Mouse (Mus musculus): ENCODE results near the gene Prps1l1. TPM values are rescaled to one million over a fixed set of nuclear protein-coding genes. Genes with fewer than 3 reads are reported as not detected.

Gene Prps1l1
- not detected in 2 replicates for polyA plus RNA-seq (2016; fragmentation: Nextera tagmentation; extraction: Ambion mirVana)

- H3K27ac ChIP-seq, result no peak within 1 kb of the TSS
- H3K9ac ChIP-seq, result no peak within 1 kb of the TSS
- H3K36me3 ChIP-seq (replicated peaks), result no peaks in the 10 kb centered on the region
- H3K9me3 ChIP-seq, result no peaks in the 10 kb centered on the region
- no peak for ATAC-seq (ENCODE audit: low FRiP score)
- H3K4me3 ChIP-seq (replicated peaks), result no peak within 1 kb of the TSS
- no peaks in the 10 kb centered on the region for H3K27me3 ChIP-seq
- 89% methylated on average over 4 of the region's 4 CpGs for WGBS
- no peaks in the 10 kb centered on the region for H3K4me1 ChIP-seq
- no peak within 1 kb of the TSS for H3K4me2 ChIP-seq
These were observed at the start of gene Prps1l1 for GRCm38 (mm10) chr12:34984461-34984860. Gene Prps1l1 (plus strand): TSS chr12:34984761.

- no peak overlapping the region for H3K4me3 ChIP-seq (replicated peaks)
- no peaks in the 10 kb centered on the region for H3K9me3 ChIP-seq
- H3K27me3 ChIP-seq, result no peaks in the 10 kb centered on the region
- H3K9ac ChIP-seq, result no peak overlapping the region
- WGBS, result 100% methylated on average over 1 of the region's 1 CpGs
- no peaks in the 10 kb centered on the region for H3K4me1 ChIP-seq
- no peak for ATAC-seq (ENCODE audit: low FRiP score)
- no peak overlapping the region for H3K27ac ChIP-seq
- no peaks in the 10 kb centered on the region for H3K36me3 ChIP-seq (replicated peaks)
- H3K4me2 ChIP-seq, result no peak overlapping the region
These were observed 46.6 kb upstream of the Prps1l1 start for GRCm38 (mm10) chr12:34937918-34938317.

GRCm38 (mm10) chr12:34949066-34949706 is 35.4 kb upstream of the Prps1l1 start:
- WGBS, result 88% methylated on average over 6 of the region's 6 CpGs
- no peak for ATAC-seq (ENCODE audit: low FRiP score)
- Histone ChIP-seq H3K27me3 (no peaks in the 10 kb centered on the region), H3K4me3 (replicated peaks) (no peak overlapping the region), H3K4me1 (no peaks in the 10 kb centered on the region), H3K9ac (no peak overlapping the region), H3K9me3 (no peaks in the 10 kb centered on the region), H3K4me2 (no peak overlapping the region), H3K27ac (no peak overlapping the region), H3K36me3 (replicated peaks) (no peaks in the 10 kb centered on the region)

DNA sequence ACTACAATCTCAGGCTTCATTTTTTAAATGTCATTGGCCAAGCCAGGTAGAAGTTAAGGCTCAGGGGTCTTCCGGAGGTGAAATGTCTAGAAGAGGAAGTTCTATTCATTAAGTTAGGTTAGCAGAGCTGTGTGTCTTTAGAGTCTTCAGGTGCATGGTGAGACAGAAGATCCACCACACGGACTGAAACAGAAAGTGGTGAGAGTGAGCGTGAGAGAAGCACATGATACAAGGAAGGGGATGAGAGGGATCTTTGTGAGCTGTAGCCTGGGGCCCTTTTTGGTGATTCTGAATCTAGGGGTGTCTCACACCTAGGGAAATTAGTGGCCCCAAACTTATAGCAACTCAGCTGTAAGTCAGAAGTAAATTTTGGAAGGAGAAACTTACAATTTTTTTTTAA is 8.6 kb upstream of the Prps1l1 start:
- Histone ChIP-seq H3K4me1 (no peaks in the 10 kb centered on the region), H3K4me2 (no peak overlapping the region), H3K27ac (no peak overlapping the region), H3K9me3 (no peaks in the 10 kb centered on the region), H3K27me3 (no peaks in the 10 kb centered on the region), H3K9ac (no peak overlapping the region), H3K4me3 (replicated peaks) (no peak overlapping the region), H3K36me3 (replicated peaks) (no peaks in the 10 kb centered on the region)
- ATAC-seq (ENCODE audit: low FRiP score), result no peak
- 96% methylated on average over 3 of the region's 3 CpGs for WGBS

DNA sequence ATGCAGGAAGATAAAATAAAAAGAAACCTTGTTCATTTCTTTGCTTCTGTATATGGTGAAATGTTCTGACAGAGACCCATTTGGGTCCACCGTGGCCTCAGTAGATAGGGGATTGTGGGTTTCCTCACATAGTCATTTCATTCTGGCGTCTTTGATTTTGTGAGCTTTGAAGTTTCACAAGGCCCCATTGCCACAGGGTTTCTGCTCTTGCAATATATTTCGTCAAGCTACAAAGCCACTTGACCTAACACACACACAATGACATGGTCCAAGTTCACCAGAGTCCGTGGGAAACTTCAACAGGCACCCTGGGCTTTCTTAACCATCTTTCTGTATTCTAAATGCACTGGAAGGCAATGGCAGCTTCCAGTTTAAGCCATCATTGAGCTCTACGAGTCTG is 1.3 kb downstream of the Prps1l1 start:
- no peaks in the 10 kb centered on the region for H3K27me3 ChIP-seq
- ATAC-seq (ENCODE audit: low FRiP score), result no peak
- 88% methylated on average over 5 of the region's 5 CpGs for WGBS

DNA sequence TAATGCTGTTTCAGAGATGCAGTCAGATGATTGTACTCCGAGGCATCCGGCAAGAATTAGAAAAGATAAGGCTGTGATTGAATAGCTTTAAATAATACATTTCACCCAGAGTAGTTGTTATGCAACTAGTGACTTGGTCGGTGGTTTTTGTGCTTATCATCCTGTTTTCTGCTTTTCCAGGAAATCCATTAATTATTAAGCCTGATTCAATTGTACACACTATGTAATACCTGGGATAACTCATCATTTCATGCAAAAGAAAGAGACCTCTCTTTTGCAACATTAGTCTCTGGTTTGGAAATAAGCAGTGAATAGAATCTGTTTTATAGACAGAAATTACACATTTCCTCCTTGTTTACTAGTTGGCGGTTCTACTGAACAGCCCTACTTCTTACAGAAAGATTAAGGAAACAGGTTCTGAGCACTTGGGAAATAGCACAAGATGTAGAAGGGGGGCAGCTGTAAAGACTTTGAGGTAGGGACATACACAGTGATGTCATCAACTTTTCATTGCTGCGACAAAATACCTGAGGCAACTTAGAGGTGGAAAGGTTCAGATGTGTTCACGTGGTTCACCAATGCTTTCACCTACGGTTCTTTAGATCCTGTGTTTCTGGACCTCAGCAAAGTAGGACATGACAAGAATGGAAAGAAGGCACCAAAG is 5.1 kb downstream of the Prps1l1 start:
- no peak for ATAC-seq (ENCODE audit: low FRiP score)

More for the DNA sequence above, 1.3 kb downstream of the Prps1l1 start:
- Histone ChIP-seq H3K9ac (no peak overlapping the region), H3K4me3 (replicated peaks) (no peak overlapping the region), H3K36me3 (replicated peaks) (no peaks in the 10 kb centered on the region), H3K4me1 (no peaks in the 10 kb centered on the region), H3K27ac (no peak overlapping the region), H3K9me3 (no peaks in the 10 kb centered on the region), H3K4me2 (no peak overlapping the region)

DNA sequence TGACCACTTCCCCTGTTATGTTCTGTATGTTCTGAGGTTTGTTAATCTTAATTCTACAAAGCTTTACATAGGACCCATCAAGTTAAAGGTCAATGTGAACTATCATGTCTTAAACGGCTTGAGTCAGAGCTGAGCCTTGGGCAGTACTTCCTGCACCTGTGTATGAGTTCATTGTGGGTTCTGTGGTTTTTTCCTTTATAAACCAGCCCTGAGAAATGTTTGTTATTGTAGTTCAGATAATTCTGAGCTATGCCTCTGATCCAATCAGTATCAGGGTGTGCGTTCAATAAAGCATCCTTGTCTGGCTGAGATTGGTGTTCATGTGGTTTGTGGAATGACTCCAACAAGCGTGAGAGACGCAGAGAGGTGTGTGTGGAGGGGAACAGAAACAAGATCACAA is 5.8 kb downstream of the Prps1l1 start:
- no peaks in the 10 kb centered on the region for H3K27me3 ChIP-seq
- ATAC-seq (ENCODE audit: low FRiP score), result no peak
- no peak overlapping the region for H3K4me3 ChIP-seq (replicated peaks)
- H3K27ac ChIP-seq, result no peak overlapping the region
- no peak overlapping the region for H3K4me2 ChIP-seq
- no peaks in the 10 kb centered on the region for H3K4me1 ChIP-seq
- H3K36me3 ChIP-seq (replicated peaks), result no peaks in the 10 kb centered on the region
- H3K9me3 ChIP-seq, result no peaks in the 10 kb centered on the region
- no peak overlapping the region for H3K9ac ChIP-seq
- WGBS, result 91% methylated on average over 4 of the region's 4 CpGs

More for the DNA sequence above, 5.1 kb downstream of the Prps1l1 start:
- Histone ChIP-seq H3K36me3 (replicated peaks) (no peaks in the 10 kb centered on the region), H3K27ac (no peak overlapping the region), H3K9ac (no peak overlapping the region), H3K27me3 (no peaks in the 10 kb centered on the region), H3K4me3 (replicated peaks) (no peak overlapping the region), H3K9me3 (no peaks in the 10 kb centered on the region), H3K4me2 (no peak overlapping the region), H3K4me1 (no peaks in the 10 kb centered on the region)
- WGBS, result 88% methylated on average over 7 of the region's 7 CpGs

GRCm38 (mm10) chr12:34991900-34992299 is 7.3 kb downstream of the Prps1l1 start:
- Histone ChIP-seq H3K27me3 (no peaks in the 10 kb centered on the region), H3K4me2 (no peak overlapping the region), H3K4me1 (no peaks in the 10 kb centered on the region), H3K9me3 (no peaks in the 10 kb centered on the region), H3K9ac (no peak overlapping the region), H3K27ac (no peak overlapping the region), H3K4me3 (replicated peaks) (no peak overlapping the region), H3K36me3 (replicated peaks) (no peaks in the 10 kb centered on the region)
- 81% methylated on average over 2 of the region's 2 CpGs for WGBS
- ATAC-seq (ENCODE audit: low FRiP score), result no peak

- no peaks in the 10 kb centered on the region for H3K9me3 ChIP-seq
- no peaks in the 10 kb centered on the region for H3K27me3 ChIP-seq
- peak; percentile 9; the same call in 1 of the 2 replicates for ATAC-seq (ENCODE audit: low FRiP score)
- 91% methylated on average over 3 of the region's 3 CpGs for WGBS
- H3K27ac ChIP-seq, result no peak overlapping the region
- no peak overlapping the region for H3K4me3 ChIP-seq (replicated peaks)
- H3K4me2 ChIP-seq, result no peak overlapping the region
- no peaks in the 10 kb centered on the region for H3K36me3 ChIP-seq (replicated peaks)
- no peaks in the 10 kb centered on the region for H3K4me1 ChIP-seq
- H3K9ac ChIP-seq, result no peak overlapping the region
These were observed 13.1 kb downstream of the Prps1l1 start for GRCm38 (mm10) chr12:34997597-34998182.

- Histone ChIP-seq H3K27ac (no peak overlapping the region), H3K36me3 (replicated peaks) (no peaks in the 10 kb centered on the region), H3K27me3 (no peaks in the 10 kb centered on the region), H3K4me2 (no peak overlapping the region), H3K9ac (no peak overlapping the region), H3K4me1 (no peaks in the 10 kb centered on the region), H3K9me3 (no peaks in the 10 kb centered on the region), H3K4me3 (replicated peaks) (no peak overlapping the region)
- WGBS, result 78% methylated on average over 12 of the region's 12 CpGs
- ATAC-seq (ENCODE audit: low FRiP score), result no peak
These were observed 14.4 kb downstream of the Prps1l1 start for GRCm38 (mm10) chr12:34998778-34999467.

DNA sequence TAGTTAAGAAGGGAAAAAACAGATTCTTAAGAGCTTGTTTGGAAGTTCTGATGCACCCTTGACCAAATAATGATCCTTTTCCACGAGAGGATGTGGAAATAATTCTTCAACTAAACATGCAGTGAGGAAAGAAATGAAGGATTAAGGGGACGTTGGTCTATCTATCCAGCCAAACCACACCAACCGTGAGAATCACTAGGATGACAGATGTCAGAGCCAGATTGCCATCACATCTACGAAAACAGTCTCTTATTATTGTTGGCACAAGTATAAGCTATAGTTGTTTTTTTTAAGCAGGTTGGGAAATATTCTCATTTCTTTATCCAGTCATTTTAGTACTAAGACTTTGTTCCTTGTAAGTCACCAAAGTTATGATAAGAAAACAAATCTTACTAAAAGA is 15.8 kb downstream of the Prps1l1 start:
- H3K4me3 ChIP-seq (replicated peaks), result no peak overlapping the region

GRCm38 (mm10) chr12:35005748-35006147 is 21.2 kb downstream of the Prps1l1 start:
- Histone ChIP-seq H3K4me3 (replicated peaks) (no peak overlapping the region), H3K9ac (no peak overlapping the region), H3K27me3 (no peaks in the 10 kb centered on the region), H3K27ac (no peak overlapping the region), H3K36me3 (replicated peaks) (no peaks in the 10 kb centered on the region), H3K9me3 (no peaks in the 10 kb centered on the region), H3K4me2 (no peak overlapping the region), H3K4me1 (peaks cover 15% of the 10 kb centered on the region)
- ATAC-seq (ENCODE audit: low FRiP score), result no peak

More for the DNA sequence above, 15.8 kb downstream of the Prps1l1 start:
- 76% methylated on average over 4 of the region's 4 CpGs for WGBS
- Histone ChIP-seq H3K4me2 (no peak overlapping the region), H3K4me1 (no peaks in the 10 kb centered on the region), H3K27ac (no peak overlapping the region), H3K9ac (no peak overlapping the region), H3K36me3 (replicated peaks) (no peaks in the 10 kb centered on the region), H3K9me3 (no peaks in the 10 kb centered on the region), H3K27me3 (no peaks in the 10 kb centered on the region)
- ATAC-seq (ENCODE audit: low FRiP score), result no peak

Data from forebrain, embryonic 12.5 days (tissue).